Mouse (Mus musculus): Measurements from ENCODE around the gene Pdpk1.
"Not testable (repeated sequence)": the region's sequence is repeated elsewhere in the genome, so short reads cannot be mapped to it uniquely, and the experiment has no call there.

Gene Pdpk1

GRCm38 (mm10) chr17:24162584-24163175 is 12.0 kb upstream of the Pdpk1 start:
- in situ Hi-C loops (cut with MboI), result no loop called here

- in situ Hi-C loops (cut with MboI), result no loop called here
Observed at GRCm38 (mm10) chr17:24161466-24161865, 10.7 kb upstream of the Pdpk1 start.

GRCm38 (mm10) chr17:24157526-24157925 is 6.8 kb upstream of the Pdpk1 start:
- in situ Hi-C loops (cut with MboI), result no loop called here

- in situ Hi-C loops (cut with MboI), result no loop called here
Observed at GRCm38 (mm10) chr17:24157121-24157520, 6.4 kb upstream of the Pdpk1 start.

GRCm38 (mm10) chr17:24156394-24156793 is 5.7 kb upstream of the Pdpk1 start:
- in situ Hi-C loops (cut with MboI), result no loop called here

GRCm38 (mm10) chr17:24155742-24156141 is 5.0 kb upstream of the Pdpk1 start:
- in situ Hi-C loops (cut with MboI), result no loop called here

GRCm38 (mm10) chr17:24154463-24154862 is 3.7 kb upstream of the Pdpk1 start:
- in situ Hi-C loops (cut with MboI), result no loop called here

GRCm38 (mm10) chr17:24151890-24152563 is 1.3 kb upstream of the Pdpk1 start:
- in situ Hi-C loops (cut with MboI), result no loop called here

- in situ Hi-C loops (cut with MboI), result no loop called here
Observed at GRCm38 (mm10) chr17:24151382-24151781, 658 bp upstream of the Pdpk1 start.

- in situ Hi-C loops (cut with MboI), result no loop called here
Observed at GRCm38 (mm10) chr17:24149421-24149820, 1.3 kb downstream of the Pdpk1 start.

GRCm38 (mm10) chr17:24142897-24143296 is 7.8 kb downstream of the Pdpk1 start:
- in situ Hi-C loops (cut with MboI), result no loop called here

GRCm38 (mm10) chr17:24141425-24141920 is 9.3 kb downstream of the Pdpk1 start:
- in situ Hi-C loops (cut with MboI), result no loop called here

GRCm38 (mm10) chr17:24140845-24141424 is 9.8 kb downstream of the Pdpk1 start:
- in situ Hi-C loops (cut with MboI), result no loop called here

- in situ Hi-C loops (cut with MboI), result no loop called here
Observed at GRCm38 (mm10) chr17:24139968-24140367, 10.8 kb downstream of the Pdpk1 start.

- in situ Hi-C loops (cut with MboI), result no loop called here
Observed at GRCm38 (mm10) chr17:24139256-24139655, 11.5 kb downstream of the Pdpk1 start.

GRCm38 (mm10) chr17:24137226-24137880 is 13.4 kb downstream of the Pdpk1 start:
- in situ Hi-C loops (cut with MboI), result no loop called here

GRCm38 (mm10) chr17:24134062-24134461 is 16.7 kb downstream of the Pdpk1 start:
- in situ Hi-C loops (cut with MboI), result no loop called here

- in situ Hi-C loops (cut with MboI), result not testable (repeated sequence)
Observed at GRCm38 (mm10) chr17:24132919-24133318, 17.8 kb downstream of the Pdpk1 start.

- in situ Hi-C loops (cut with MboI), result no loop called here
Observed at GRCm38 (mm10) chr17:24131570-24131969, 19.2 kb downstream of the Pdpk1 start.

- in situ Hi-C loops (cut with MboI), result not testable (repeated sequence)
Observed at GRCm38 (mm10) chr17:24129246-24129645, 21.5 kb downstream of the Pdpk1 start.

GRCm38 (mm10) chr17:24127592-24127991 is 23.1 kb downstream of the Pdpk1 start:
- in situ Hi-C loops (cut with MboI), result no loop called here

- in situ Hi-C loops (cut with MboI), result no loop called here
Observed at GRCm38 (mm10) chr17:24126801-24127200, 23.9 kb downstream of the Pdpk1 start.

- in situ Hi-C loops (cut with MboI), result no loop called here
Observed at GRCm38 (mm10) chr17:24119446-24119845, 31.3 kb downstream of the Pdpk1 start.
